Mouse (Mus musculus): ENCODE measurements around the gene Zkscan14. TPM values are rescaled to one million over a fixed set of nuclear protein-coding genes. Genes with fewer than 3 reads are reported as not detected.

Zkscan14 gene
- total RNA-seq, 4 experiments from 2014 or later = 11.6 to 12.3 (median 11.7) TPM

Other genes starting within 250 kb of the Zkscan14 start
- 10 to 100 TPM; 10.6 to 14.2 (median 11.2) TPM for gene Smurf1, start 236.0 kb downstream of the Zkscan14 start, total RNA-seq (2022)
- not detected for gene Gm4871, start 169.1 kb downstream of the Zkscan14 start, total RNA-seq (2022)
- gene 1700018F24Rik, start 158.9 kb downstream of the Zkscan14 start, total RNA-seq (2022) = not detected
- gene Arpc1a, start 118.0 kb downstream of the Zkscan14 start, total RNA-seq (2022) = 10 to 100 TPM; 23.0 to 27.7 (median 26.2) TPM
- gene Kpna7, start 117.8 kb downstream of the Zkscan14 start, total RNA-seq (2022) = not detected
- gene Arpc1b, start 87.7 kb downstream of the Zkscan14 start, total RNA-seq (2022) = 10 to 100 TPM; 17.1 to 25.0 (median 18.7) TPM
- 10 to 100 TPM; 39.8 to 50.9 (median 45.1) TPM for gene Pdap1, start 61.6 kb downstream of the Zkscan14 start, total RNA-seq (2022)
- gene Bud31, start 61.5 kb downstream of the Zkscan14 start, total RNA-seq (2022) = 10 to 100 TPM; 46.9 to 59.4 (median 52.6) TPM
- gene Ptcd1, start 34.8 kb downstream of the Zkscan14 start, total RNA-seq (2022) = 10 to 100 TPM; 10.7 to 12.3 (median 11.0) TPM
- gene Cpsf4, start 34.7 kb downstream of the Zkscan14 start, total RNA-seq (2022) = 10 to 100 TPM in 2 of 4 experiments, 1 to 10 TPM in 2; 7.7 to 10.3 (median 9.5) TPM
- 100 to 1,000 TPM; 621 to 954 (median 825) TPM for gene Atp5j2, start 9.8 kb downstream of the Zkscan14 start, total RNA-seq (2022)
- gene Zkscan5, start 2.7 kb upstream of the Zkscan14 start, total RNA-seq (2022) = 10 to 100 TPM in 1 of 4 experiments, 1 to 10 TPM in 3; 7.7 to 10.3 (median 7.9) TPM
- gene Zfp655, start 29.8 kb upstream of the Zkscan14 start, total RNA-seq (2022) = 10 to 100 TPM; 10.1 to 15.3 (median 10.5) TPM
- 1 to 10 TPM; 8.4 to 9.8 (median 8.9) TPM for gene Zscan25, start 78.6 kb upstream of the Zkscan14 start, total RNA-seq (2022)
- gene Cyp3a57, start 143.4 kb upstream of the Zkscan14 start, total RNA-seq (2022) = not detected

Data from gastrocnemius, adult 8-10 months (tissue).